Mouse (Mus musculus) kidney, adult 18-20 months (tissue): Measurements from ENCODE around the gene Sfmbt1.

ENCODE experiments used
- DNase-seq: peaks from one replicate; pipeline ENCODE4 v3.0.0; 2021

Gene Sfmbt1

DNA sequence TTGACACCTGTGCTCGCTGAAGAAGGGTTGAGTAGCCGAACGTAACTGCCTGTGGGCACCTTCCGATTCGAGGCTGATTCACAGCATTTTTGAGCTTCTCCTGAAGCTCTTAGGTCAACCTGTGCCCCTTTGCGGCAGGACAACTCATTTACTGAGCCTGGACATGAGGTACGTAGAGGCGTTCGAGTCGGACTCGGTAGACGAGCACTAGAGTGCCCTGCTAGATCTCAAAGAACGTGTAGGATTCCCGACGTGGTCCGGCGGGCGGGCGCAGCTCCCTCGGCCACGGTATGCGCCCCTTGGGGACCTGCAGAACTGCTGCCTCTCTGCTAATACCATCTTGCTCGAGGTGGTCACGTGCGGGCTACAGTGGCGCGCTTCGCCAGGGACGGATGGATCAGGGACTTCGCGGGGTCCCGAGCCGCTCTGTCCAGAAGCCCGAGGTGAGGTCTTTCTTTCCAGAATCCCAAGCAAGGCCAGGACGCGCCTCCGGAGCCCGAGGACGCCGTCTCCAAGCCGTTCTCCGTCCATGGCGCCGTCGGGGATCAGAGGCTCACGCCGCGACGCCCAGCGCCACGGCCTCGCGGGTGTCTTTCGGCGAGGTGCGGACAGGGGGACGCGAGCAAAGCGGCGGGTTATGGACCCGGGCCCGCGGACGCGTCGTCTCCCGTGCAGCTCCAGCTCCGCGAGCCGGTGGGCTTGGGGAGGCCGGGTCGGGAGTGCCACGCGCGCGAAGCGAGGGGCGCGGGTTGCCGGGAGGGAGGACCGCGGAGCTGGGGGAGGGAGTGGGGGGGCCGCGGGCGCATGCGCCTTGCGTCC is at the start of gene Sfmbt1:
Sfmbt1 (plus strand) TSS at position 51 of the 819 bp plus-strand sequence.
- no peak for DNase-seq

DNA sequence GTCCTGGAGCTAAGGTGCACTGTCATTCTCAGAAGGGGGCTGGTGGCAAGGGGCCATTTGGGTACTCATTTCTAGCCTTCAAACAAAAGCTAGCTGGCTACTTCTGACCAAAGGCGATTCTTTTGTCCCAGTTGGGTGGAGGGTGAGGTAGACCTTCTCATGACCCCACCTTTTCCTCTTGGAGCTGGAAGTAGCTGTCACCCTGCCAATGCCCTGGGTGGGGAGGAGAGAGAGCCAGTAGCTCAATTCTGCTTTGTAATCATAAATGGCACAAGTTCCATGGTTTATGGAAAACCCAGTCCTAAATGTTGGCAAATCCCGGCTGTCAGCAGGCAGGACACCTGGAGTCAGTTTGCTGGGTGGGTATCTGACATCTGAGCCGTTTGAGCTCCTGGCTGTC is 48.6 kb upstream of the Sfmbt1 start:
- peak; percentile 27 for DNase-seq

DNA sequence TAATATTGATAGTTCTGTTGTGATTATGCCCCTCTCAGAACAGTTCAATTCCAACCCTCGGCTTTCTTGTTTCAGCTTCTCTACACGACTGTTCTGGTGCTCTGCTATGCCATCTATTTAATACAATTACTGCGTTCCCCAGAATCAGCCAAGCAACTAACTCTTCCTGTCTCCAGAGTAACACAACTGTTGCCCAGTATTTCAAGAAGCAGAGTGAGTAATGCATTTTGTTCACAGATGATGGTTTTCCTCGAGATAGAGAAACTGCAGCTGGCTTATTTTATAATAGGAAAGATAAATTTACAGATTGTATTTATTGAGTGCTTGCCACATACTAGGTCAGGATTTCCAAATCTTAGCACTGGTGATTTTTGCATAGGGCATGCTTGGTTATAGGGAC is 48.0 kb upstream of the Sfmbt1 start:
- no peak for DNase-seq

DNA sequence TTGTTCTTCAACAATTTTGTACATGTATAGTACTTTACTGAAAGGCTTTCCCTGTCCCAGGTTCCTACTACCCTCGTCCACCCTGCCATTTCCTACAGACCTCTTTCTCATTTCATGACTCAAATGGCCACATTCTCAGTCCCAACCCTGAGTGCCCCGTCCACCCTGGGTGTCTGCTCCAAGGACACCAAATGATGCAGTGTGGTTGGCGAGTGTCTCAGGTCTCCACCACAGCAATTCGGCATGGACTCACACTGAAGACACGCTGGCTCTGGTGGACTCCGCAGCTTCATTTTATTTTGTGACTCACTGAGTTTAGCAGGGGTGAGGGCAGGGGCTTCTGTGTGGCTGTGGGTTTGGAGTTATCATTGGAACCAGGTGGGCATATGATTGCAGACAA is 44.5 kb upstream of the Sfmbt1 start:
- DNase-seq = no peak

DNA sequence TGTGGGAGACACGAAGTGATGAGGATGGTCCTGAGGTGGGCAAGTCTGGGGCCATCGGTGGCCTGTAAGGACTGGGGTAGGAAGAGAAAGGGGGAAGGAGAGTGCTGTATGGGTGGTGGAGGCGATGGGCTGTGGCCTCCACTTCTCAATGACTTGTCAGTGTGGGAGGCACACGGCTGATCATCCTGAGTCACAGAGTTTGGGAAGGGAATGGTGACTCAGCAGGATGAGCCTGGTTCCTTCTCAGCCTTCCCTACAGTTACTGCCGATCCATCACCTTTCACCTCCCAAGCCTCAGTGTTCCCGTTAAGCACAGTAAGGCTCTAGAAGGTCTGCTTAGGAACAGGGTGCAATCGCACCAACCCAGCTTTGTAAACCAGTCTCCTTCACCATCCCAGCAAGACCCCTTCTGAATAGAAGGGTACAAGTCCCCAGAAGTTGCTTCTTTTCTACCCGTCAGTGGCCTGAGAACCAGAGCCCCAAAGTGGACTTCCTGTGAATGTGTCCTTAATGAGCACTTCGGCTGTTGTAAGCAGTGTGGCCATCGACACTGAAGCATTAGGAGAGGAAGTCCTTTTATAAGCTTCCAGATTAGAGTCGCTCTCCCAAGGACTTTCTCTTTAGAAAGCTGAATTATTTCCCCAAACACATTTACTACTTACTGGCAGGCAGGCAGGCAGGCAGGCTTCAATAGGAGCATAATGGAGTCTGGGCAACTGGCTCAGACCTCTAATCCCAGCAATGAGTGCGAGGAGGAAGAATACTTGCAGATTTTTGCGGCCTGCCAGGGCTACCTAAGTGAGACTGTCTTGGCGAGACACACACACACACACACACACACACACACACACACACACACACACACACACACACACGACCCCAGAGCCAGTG is 43.3 kb upstream of the Sfmbt1 start:
- no peak for DNase-seq

DNA sequence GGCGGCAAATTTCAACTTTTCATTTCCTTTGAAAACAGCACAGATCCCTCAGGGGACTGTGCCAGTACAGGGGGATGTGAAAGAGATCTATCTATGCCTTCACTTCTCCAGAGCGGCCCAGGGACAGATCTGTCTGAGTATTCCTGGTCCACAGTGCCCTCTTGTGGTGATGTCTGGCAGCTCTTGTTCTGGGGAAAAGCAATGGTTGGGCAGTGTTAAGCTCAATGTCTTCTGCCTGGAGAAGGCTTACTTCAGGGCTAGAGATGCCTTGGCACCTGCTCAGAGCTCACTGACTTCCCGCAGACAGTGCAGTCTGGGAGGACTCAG is 42.7 kb upstream of the Sfmbt1 start:
- peak; percentile 89 for DNase-seq

DNA sequence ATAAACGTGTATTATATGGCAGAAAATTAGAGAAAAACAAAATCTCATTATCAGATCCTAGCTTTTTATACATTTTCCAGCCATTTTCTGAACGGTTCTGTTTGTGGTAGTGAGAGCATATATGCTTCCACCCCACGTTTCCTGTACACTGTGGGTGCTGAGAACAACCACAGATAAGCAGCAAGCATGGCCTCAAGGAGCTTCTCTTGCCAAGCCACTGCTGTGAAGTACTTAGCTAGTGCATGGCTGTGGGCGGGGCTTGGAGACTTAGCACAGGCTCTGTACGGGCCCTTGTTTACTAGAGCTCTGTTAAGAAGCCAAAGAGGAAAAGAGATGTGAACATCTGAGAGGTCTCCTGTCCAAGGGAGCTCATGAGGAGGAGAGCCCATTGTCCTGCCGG is 39.7 kb upstream of the Sfmbt1 start:
- no peak for DNase-seq

DNA sequence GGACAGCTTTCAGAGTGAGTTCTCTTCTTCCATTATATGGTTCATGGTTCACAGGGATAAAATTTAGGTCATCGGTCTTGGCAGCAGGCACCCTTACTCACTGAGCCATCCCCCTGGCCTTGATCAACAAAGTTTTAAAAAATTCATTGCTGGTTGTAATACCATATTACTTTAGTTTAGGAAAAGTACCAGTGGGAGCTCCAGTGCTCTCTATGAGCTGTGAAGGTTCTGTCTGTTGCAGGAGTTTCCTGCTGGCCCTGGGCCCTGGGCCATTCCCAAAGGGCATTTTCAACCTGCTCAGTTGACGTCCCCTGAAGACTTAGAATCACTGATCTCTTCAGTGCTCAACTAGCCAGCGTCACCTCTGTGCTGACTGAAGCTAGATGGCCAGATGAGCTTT is 32.5 kb upstream of the Sfmbt1 start:
- DNase-seq = no peak

DNA sequence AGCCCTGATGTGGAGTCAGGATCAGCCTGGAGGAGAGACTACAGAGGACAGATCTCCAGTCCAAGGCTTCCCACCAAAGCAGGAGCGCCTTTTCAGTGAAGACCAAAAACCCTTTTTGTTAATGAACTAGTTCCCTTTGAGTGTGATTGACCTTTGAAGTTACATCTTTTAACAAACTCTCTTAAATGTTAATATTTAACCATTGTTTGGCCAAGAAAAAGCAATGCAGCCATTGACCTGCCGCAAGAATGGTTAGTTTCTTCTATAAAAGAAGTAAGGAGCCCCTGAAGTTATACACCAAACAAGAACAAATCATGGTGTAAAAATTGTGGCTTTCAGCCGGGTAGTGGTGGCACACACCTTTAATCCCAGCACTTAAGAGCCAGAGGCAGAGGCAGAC is 24.0 kb upstream of the Sfmbt1 start:
- peak; percentile 25 for DNase-seq

DNA sequence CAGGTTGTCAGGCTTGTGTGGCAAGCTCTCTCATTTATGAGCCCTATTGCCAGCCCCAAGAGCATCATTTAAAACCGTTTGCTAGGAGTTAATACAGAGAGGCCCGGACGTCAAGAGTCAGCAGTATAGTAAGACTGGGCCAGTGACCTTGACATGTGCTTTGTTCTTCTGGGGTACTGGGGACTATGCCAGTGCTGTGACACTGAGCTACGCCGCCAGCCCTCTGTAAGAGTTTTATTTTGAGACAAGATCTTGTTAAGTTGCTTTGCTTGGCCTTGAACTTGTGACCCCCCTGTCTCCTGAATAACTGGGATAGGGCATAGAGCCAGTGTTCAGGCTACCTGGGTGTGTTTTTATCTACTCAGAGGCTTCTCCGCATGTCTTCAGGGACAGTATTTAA is 22.2 kb upstream of the Sfmbt1 start:
- no peak for DNase-seq

DNA sequence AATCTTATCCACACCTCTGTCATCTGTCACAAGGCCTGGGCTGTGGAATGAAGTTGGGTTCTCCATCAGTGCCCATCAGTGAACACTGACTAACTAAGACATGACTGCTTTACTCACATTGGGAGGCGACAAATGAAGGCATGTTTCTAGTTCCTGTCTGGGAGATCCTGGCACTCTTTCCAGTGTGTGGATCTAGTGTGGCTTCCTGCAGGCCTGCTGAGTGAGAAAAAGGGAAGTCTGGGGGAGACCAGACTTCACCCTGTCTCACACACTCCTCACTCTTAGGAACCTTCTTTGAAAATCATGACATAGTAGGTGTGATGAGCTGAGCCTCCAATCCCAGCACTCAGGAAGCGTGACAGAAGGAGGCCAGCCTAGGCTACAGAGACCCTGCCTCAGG is 19.9 kb upstream of the Sfmbt1 start:
- no peak for DNase-seq

DNA sequence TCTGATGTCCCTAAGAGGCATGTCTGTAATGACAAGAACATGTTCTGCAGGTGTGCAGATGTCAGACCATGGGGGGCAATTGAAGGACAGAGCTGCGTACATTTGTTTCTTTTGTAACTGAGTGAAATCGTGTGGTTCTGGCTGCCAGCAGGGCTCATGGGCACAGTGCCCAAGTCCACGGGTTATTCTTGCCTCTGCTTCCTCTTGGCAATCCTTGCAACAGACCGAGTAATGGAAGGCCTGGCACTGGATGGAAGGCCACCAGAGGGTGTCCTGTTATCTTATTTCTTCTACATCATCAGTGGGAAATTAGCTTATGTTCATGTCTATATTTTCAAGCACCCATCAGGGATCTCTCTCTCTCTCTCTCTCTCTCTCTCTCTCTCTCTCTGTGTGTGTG is 19.0 kb upstream of the Sfmbt1 start:
- peak; percentile 83 for DNase-seq

DNA sequence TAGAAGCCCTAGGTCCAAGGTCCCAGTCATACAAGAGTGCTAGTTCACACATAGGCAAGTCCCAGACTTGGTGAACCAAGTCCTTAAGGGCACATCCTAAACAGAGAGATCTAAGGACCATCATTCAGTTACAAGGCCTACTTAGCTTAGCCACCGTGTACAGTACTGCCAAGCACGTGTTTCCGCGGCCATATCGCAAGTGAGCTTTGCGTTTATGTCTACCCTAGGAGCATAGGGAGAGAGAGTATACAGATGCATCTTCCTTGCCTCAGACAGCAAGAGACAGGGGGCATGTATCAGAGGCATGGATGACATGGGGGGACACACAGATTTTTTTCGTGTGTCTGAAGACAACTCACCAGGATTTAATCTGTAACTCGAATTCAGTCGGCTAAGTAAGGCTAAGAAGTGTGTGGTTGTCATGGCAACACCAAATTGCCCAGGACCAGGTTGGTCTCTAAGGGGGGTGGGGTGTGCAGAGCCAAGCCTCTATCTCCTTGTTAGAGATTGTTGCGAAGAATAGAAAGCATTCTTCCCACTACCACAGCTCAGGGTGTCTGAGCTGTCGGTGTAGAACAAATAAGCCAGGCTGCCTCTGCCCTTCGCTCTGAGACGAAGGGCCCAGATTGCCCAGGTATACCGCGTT is 17.1 kb upstream of the Sfmbt1 start:
- no peak for DNase-seq

DNA sequence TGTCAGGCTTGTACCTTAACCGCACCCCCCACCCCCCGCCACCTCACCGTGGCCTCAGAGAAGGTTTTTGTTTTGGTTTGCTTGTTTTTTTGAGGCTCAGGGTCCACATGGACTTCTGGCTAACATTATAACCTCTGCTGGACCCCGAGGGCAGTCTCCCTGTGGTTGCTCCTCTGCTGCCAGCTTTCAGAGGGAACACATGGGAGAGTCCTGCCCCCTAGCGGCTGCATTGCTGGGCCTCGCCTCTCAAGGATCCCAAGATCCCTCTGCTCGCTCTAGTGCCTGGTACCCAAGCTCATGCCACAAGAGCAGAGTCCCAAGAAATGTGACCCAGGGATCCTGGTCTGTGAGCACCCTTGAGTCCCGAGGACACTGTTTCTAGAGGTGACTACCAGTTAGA is 15.0 kb upstream of the Sfmbt1 start:
- peak; percentile 72 for DNase-seq

DNA sequence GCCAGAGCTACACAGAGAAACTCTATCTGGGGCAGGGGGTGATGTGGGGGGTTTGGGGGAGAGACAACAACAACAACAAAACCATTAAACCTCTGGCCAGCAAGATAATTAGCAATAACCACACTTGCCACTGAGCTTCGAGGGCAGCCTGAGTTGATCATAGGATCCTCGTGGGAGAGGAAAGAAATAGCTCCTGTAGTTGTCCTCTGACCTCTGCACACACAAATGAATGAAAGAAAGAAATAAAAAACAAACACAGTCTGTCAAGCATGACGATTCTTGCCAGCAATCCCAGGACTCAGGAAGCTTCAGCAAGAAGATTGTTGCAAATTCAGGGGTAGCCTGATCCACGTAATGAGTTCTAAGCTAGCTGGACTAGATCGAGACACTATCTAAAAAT is 12.1 kb upstream of the Sfmbt1 start:
- DNase-seq = peak; percentile 16

DNA sequence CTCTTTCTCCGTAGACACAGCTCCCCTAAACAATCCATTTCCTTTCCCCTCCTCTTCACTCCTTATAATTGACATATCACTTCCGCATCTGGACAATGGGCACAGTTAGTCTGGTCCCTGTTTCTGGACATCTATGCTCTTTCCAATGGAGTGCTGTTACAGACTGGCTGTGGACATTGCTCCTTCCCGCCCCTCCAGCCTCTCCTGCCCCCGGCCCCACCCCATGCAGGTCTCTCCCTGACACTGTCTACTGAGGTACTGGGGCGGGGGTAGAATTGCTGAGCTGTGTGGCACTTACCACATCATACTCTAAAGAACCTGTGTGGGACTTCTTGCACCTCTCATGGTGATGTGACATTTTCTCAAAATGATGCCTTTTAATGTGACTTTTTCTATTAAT is 11.6 kb upstream of the Sfmbt1 start:
- DNase-seq = no peak

DNA sequence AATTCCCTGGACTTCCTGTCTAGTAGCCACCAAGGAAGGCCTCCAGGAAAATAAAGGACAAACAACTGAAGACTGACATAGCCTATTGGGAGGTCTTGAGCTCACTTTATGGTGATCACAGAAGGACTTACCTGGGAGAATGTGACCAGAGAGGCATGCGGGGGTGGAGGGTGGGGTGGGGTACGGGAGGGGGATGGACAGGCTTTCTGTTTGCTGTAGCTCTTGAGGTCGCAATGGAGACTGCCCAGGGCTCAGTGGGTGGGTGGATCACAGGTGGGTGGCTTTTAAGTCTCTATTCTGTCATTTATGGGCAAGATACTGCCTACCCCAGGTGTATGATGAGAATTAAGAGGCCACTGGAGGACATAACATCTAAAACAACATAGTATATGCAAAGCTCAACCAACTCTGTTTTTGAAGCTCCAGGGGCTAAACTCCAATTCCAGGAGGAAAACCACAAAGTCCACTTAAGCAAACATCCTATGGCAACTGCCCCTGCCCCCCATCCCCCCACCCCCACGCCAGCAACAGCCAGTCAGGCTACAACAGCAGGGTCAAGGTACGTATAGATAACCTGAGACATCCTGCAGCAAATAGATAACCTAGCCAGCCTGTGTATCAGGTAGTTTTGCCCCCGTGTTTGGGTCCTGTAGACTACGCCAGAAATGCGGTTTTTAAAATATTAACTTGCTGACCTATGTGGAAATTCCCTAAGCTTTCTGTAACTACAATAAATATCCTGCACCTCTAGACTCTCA is 10.4 kb upstream of the Sfmbt1 start:
- no peak for DNase-seq

DNA sequence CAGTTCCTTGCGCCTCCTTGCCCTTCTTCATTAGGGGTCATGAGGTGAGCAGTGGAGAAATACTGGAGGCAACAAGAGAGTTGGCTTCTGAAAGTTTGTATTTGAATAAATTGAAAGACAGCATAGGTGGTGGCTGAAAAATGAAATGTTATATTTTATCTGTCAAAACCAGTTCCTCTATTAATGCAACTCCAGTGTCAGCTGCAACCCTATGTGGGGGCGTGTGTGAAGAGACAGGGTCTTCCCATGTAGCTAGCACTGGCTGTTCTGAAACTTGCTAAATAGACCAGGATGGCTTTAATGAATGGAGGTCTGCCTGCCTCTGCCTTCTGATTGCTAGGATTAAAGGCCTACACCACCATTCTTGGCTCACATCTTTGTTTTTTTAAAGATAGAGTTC is 2.8 kb upstream of the Sfmbt1 start:
- DNase-seq = no peak

DNA sequence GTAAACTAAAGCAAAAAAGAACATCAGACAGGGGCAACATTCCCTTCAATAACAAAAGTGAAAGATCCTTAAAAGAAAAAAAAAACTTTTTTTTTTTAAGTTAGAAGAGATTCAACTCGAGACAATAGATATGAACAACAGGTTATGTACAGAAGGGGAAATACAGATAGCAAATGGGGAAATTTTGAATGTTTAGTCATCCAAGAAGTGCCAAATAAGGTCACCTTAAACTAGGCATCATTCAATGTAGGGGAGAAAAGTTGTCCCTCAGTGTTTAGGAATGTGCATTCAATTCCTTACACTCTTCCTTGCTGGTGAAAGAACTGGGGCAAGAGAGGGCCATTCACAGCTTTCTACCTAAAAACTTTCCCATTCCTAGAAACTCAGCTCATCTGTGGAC is 880 bp upstream of the Sfmbt1 start:
- DNase-seq = no peak

DNA sequence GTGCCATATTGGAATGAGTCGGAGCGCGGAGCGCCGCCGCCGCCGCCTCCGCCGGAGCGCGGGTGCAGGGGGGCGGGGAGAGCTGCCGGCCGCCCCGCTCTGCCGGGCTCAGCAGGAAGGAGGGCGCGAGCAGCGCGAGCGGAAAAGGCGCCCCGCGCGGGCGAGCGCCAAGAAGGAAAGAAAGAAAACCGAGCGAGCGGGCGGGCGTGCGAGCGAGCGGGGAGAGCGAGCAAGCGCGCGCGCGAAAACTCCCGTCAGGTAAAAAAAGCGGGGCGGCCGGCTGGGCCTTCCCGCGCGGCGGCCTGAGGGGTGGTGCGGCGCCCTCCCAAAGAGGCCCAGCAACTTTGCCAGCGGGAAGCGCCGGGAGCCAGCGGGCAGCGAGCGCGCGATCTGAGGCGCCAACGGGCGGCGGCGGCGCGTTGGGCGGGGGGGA is 985 bp downstream of the Sfmbt1 start:
- DNase-seq = peak; percentile 83

DNA sequence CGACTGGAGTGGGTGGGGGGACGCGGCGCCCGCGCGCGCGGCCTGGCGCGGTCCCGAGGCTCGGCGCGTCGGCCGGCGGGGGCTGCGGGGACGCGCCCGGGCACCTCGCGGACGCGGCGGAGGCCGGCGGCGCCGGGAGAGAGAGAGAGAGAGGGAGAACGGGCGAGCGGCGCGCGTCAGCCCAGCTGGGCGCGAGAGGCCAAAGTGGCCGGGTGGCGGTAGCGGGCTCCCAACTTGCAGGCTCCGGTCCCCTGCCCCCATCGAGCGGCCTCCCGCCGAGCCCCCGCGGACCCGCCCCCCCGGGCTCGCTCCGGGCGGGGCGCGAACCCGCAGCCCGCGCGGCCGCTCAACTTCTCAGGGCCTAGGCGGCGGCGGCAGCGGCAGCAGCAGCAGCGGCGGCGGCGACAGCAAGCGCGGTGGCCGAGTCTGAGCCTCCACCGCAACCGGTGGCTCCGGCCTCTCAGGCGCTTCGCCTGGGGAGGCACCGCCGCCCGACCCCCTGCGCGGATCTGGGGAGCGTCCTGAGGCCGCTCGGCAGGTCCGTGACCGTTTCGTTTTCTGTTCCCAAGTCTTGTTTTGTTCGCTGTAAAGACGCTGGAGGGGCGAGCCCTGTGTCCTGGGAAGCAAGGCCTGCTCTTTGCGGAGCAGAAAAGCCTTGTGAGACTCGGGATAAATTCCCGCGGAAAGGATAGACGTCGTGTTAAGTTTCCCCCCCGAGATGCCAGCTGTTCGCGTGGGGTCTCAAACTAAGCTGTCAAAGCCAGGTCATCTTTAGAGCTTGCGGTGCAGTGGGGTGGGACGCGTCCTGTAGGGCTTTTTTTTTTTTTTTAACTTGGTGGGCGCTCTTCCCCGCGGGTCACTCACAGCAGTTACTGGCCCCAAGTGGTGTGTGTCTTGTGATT is 1.7 kb downstream of the Sfmbt1 start:
- DNase-seq = peak; percentile 69

DNA sequence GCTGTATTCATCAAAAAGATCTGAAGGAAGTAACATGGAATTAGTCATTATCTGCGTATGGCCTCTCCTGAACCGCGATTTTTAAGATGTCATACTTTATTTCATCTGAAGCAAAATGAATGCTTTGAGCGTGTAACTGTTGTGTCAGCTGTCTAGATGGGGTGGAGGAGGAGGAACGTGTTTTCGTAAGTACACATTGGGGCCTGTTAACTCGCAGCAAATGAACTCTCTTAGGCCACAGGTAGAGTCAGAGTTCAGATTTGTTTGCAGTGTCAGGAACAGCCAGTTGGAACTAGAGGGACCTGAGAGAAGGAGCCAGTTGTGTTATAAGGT is 2.3 kb downstream of the Sfmbt1 start:
- peak; percentile 29 for DNase-seq
